Mouse (Mus musculus): ENCODE data around the gene Abr.

Abr gene

DNA sequence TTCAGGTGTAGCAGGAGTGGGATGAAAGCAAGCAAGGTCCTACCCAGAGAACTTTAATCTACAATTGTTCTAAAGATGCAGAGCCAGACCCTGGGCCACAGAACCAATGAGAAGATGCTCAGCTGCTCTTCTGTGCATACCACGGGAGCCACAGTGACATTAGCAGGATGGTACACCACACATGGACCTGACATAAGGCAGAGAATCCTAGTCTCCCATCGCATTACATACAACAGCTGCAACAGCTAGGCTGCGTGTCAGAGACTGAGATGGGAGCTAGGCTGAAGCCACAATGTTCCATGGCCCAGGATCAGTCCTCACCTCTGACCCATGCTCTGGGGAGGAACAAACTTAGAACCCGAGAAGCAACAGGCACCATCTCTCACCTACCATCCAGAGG, 104.0 kb downstream of the Abr start:
- no peak for DNase-seq (ENCODE audit: low spot score in 2 of 2)

GRCm38 (mm10) chr11:76516951-76517350, 105.2 kb downstream of the Abr start:
- no peak for DNase-seq (ENCODE audit: low spot score in 2 of 2)

DNA sequence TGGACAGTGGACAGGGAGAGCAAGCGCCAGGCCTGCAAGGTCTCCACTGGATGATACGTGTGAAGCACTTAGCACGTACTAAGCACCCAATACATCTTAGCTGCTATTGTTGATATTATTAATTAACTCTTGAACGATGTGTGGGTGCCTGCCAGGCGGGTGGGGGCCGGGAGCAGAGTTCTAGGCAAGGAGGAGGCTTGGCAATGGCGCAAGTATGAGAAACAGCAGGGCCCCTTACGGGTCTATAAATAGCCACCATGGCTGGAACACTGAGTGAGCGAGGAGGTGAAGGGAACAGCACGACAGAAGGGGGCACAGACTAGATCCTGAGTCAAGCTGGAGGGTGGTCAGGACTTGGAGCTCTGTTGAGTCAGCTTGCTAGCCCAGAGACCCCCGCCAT, 107.0 kb downstream of the Abr start:
- DNase-seq (ENCODE audit: low spot score in 2 of 2), result no peak

DNA sequence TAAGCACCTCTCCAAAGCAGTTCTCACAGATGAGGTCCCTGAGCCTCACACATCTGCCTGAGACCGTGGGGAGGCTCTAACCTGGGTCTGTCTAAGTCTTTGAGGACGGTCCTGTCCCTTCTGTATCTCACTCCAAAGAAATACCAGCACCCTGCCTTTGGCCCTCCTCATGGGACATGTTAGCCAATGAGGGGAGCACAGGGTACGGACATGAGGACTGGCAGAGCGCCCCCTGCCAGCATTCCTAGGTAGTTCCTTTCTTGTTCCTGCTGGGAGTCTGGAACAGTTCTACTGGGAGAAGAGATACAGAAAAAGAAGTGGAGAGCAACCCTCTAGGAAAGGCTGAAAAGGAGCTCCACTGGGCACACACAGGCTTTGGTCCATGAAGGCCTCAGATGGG, 111.1 kb downstream of the Abr start:
- DNase-seq (ENCODE audit: low spot score in 2 of 2), result no peak

- DNase-seq (ENCODE audit: low spot score in 2 of 2), result no peak
Measured at GRCm38 (mm10) chr11:76509751-76510723, 112.1 kb downstream of the Abr start.

DNA sequence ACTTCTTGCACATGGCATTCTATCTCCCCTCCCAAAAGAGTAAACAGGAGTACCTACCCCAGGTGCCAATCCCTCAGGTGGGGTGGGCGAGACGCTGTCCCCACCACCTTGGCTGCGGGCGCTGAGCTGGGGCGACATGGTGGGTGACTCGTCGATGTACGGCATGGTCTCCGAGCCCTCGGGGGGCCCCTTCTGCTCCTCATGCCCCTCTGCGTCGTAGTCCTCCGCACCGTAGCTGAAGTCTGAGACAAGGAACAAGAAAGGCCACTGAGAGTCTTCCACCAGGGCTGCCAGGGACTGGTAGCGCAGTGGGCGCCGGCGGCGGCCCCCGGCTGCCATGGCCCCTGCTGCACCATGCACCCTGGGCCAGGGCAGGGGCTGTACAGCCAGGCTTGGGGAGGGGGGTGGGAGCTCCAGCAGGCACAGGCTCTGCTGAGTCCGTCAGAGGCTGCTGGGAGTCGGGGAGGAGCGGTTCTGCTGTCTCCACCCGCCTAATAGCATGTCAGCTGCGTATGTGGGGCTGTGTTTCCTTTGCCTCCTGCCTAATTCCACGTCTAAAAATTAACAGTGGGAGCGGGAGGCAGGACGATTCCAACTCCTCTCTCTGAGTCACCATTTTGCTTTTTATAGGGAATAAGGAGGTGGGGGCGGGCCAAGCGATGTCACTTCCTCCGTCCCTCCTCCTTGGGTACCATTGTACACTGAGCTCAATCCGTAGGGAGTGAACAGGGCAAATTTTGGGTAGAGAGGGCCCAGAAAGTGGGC, 113.1 kb downstream of the Abr start:
- no peak for DNase-seq (ENCODE audit: low spot score in 2 of 2)

- no peak for DNase-seq (ENCODE audit: low spot score in 2 of 2)
Measured at GRCm38 (mm10) chr11:76508125-76508524, 114.0 kb downstream of the Abr start.

GRCm38 (mm10) chr11:76507302-76508124, 114.6 kb downstream of the Abr start:
- DNase-seq (ENCODE audit: low spot score in 2 of 2), result no peak

- peak; percentile 29 to 63 for DNase-seq (ENCODE audit: low spot score in 2 of 2)
Measured at GRCm38 (mm10) chr11:76506514-76507228, 115.4 kb downstream of the Abr start.

DNA sequence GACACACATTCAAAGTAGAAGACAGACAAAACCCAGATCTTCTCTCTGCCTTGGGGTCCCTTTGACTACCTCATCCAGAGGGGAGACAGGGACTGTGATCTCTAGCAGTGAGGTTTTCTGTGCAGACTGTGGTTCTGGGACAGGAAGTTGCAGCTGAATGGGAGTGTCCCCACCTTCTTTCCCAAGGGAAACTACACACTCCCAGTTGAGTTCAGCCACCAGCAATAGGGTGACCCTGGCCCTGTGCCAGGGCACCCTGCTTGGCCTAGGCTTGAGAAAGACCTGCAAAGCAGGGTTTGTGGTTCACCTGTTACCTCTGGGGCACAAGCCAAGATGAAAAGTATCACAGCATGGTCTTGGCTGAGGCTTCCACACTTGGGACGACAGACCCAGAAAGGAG, 117.0 kb downstream of the Abr start:
- no peak for DNase-seq (ENCODE audit: low spot score in 2 of 2)

GRCm38 (mm10) chr11:76504058-76504457, 118.1 kb downstream of the Abr start:
- DNase-seq (ENCODE audit: low spot score in 2 of 2), result no peak

- DNase-seq (ENCODE audit: low spot score in 2 of 2), result no peak
Measured at GRCm38 (mm10) chr11:76499987-76500386, 122.1 kb downstream of the Abr start.

DNA sequence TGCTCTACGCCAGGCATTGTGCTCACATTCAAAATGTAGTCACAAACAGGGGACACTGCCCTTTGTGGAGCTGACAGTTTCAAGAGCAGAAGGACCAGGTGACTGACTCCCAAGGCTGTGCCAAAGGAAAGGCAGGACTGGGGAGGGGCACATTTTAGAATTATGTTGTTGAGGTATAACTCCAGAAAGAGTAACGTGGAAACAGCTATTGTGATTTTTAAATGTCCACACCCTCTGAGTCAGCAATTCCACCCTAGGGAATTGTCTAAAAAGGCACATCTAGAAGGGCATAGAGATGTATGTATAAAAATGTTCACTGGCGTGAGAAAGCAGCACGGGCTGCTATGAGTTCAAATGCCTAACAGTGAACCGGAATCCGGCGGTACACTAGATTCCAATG, 122.5 kb downstream of the Abr start:
- DNase-seq (ENCODE audit: low spot score in 2 of 2), result no peak

GRCm38 (mm10) chr11:76497769-76498152, 124.4 kb downstream of the Abr start:
- no peak for DNase-seq (ENCODE audit: low spot score in 2 of 2)

- DNase-seq (ENCODE audit: low spot score in 2 of 2), result no peak
Measured at GRCm38 (mm10) chr11:76497066-76497768, 124.9 kb downstream of the Abr start.

DNA sequence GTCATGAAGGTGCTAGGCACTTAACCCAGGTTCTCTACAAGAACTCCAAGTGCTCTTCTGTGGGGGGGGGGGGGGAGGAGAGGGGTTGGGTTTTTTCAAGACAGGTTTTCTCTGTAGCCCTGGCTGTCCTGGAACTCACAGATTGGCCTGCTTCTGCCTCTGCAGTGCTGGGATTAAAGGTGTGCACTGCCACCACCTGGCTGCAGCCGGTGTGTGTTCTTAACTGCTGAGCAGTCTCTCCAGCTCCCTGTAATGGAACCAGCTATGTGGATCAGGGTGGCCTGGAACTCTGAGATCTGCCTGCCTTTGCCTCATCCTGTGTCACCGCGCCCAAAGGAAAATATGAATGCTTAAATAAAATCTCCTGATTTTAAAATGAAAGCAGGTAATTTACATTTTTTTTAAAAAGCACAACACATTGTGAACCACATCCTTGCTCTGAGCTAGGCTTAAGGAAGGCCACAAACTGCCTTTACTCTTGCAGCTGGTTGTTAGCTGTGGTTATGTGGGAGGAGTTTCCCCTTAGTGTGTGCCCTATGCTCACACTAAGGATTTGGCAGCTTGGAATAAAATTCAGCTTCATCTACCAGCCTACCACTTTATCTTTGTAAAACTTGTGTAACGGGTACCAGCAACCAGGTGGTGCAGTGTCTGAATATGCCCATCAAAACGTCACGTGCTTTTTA, 125.9 kb downstream of the Abr start:
- DNase-seq (ENCODE audit: low spot score in 2 of 2), result peak; percentile 59 to 67

- DNase-seq (ENCODE audit: low spot score in 2 of 2), result no peak
Measured at GRCm38 (mm10) chr11:76495127-76496028, 126.7 kb downstream of the Abr start.

DNA sequence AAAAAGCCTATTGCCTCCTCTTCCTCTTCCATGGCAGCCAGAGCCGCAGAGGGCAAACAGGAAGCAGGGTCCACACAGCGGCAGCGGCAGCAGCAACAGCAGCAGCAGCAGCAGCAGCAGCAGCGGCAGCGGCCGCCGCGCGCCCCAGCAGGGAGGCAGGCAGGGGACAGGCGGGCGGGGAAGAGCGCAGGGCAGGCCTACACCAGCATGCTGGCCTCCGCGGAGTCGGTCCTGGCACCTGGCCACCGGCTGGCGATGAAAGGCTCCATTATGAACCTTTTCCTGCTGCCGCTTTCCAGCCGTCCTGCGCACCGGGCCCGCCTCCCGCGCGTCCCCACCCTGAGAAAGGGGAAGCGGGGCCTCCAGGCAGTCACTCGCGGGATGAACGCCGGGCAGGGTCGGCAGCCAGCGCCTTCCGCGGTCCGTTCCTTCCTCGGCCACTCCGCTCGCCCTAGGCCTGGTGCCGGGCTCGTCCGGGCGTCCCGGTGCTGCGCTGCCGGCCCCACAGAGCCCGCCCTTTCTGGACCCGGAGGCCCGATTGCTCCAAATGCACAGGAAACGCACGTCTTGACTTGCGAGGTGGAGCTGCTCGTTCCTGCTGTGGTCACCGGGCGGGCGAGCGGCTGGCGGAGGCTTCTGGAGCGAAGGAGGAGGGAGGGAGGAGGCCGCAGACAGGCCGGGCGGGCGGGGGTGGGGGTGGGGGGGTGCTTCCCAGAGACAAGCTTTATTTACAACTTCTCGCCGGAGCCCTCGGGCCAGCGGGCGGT, 127.6 kb downstream of the Abr start:
- peak; percentile 56 to 66 for DNase-seq (ENCODE audit: low spot score in 2 of 2)

All from spleen, postnatal 36 days (tissue).